Mouse (Mus musculus) cerebellum, postnatal 14 days (tissue): ENCODE data around the gene Ahnak2.
"Not testable (repeated sequence)": the region's sequence is repeated elsewhere in the genome, so short reads cannot be mapped to it uniquely, and the experiment has no call there.

Source experiments
- DNase-seq, 2 experiments: peaks; one replicate each; pipeline ENCODE4 v3.0.0; 2021; ENCODE audit warnings: mixed read lengths in 2 of 2

Ahnak2 gene

GRCm38 (mm10) chr12:112820401-112820999 is 18.0 kb upstream of the Ahnak2 start:
- DNase-seq: no peak

- no peak for DNase-seq
Observed at GRCm38 (mm10) chr12:112819057-112819662, 16.7 kb upstream of the Ahnak2 start.

- DNase-seq: not testable (repeated sequence)
Observed at GRCm38 (mm10) chr12:112816866-112817265, 14.4 kb upstream of the Ahnak2 start.

GRCm38 (mm10) chr12:112816294-112816693 is 13.8 kb upstream of the Ahnak2 start:
- peak; percentile 74 to 80 for DNase-seq

GRCm38 (mm10) chr12:112814682-112815470 is 12.4 kb upstream of the Ahnak2 start:
- no peak for DNase-seq

GRCm38 (mm10) chr12:112813370-112813769 is 10.9 kb upstream of the Ahnak2 start:
- no peak for DNase-seq

GRCm38 (mm10) chr12:112810092-112810885 is 7.8 kb upstream of the Ahnak2 start:
- DNase-seq: peak in 1 of 2 experiments; percentile 12

GRCm38 (mm10) chr12:112809641-112810040 is 7.2 kb upstream of the Ahnak2 start:
- peak in 1 of 2 experiments; percentile 6 for DNase-seq

- DNase-seq: peak; percentile 94 to 96
Observed at GRCm38 (mm10) chr12:112808587-112809364, 6.3 kb upstream of the Ahnak2 start, which contains the start of gene Clba1. Gene Clba1 (plus strand): TSS chr12:112808937.

GRCm38 (mm10) chr12:112808212-112808586 is 5.7 kb upstream of the Ahnak2 start:
- no peak for DNase-seq

GRCm38 (mm10) chr12:112807796-112808195 is 5.3 kb upstream of the Ahnak2 start:
- DNase-seq: peak in 1 of 2 experiments; percentile 46

GRCm38 (mm10) chr12:112806044-112806443 is 3.6 kb upstream of the Ahnak2 start:
- DNase-seq: no peak

GRCm38 (mm10) chr12:112804046-112804445 is 1.6 kb upstream of the Ahnak2 start:
- peak; percentile 47 to 53 for DNase-seq

GRCm38 (mm10) chr12:112802917-112803316 is 460 bp upstream of the Ahnak2 start:
- DNase-seq: no peak

- peak; percentile 75 to 86 for DNase-seq
Observed at GRCm38 (mm10) chr12:112800476-112800875, 2.0 kb downstream of the Ahnak2 start.

- no peak for DNase-seq
Observed at GRCm38 (mm10) chr12:112799237-112799970, 3.1 kb downstream of the Ahnak2 start.

GRCm38 (mm10) chr12:112798716-112799115 is 3.7 kb downstream of the Ahnak2 start:
- DNase-seq: peak in 1 of 2 experiments; percentile 17

- DNase-seq: peak in 1 of 2 experiments; percentile 24
Observed at GRCm38 (mm10) chr12:112798332-112798681, 4.2 kb downstream of the Ahnak2 start.

GRCm38 (mm10) chr12:112797672-112798331 is 4.7 kb downstream of the Ahnak2 start:
- peak in 1 of 2 experiments; percentile 43 for DNase-seq
